Mouse (Mus musculus) heart, embryonic 14.5 days (tissue): ENCODE data around the gene Ncf2. TPM values are rescaled to one million over a fixed set of nuclear protein-coding genes. Genes with fewer than 3 reads are reported as not detected.

ENCODE experiments used
- ATAC-seq: fragments of 200-750 bp; cut with Nextera tagmentation; 2 replicates; pipeline ENCODE4 v1.8.0; 2017; ENCODE audit warnings: low read depth, moderate TSS enrichment; ENCODE audit not compliant: insufficient number of reproducible peaks, insufficient read depth, low FRiP score
- H3K27ac ChIP-seq, 2 experiments: fragments of 200-500 bp in 1 of 2; fragments of 300-500 bp in 1 of 2; sonication (generic) in 1 of 2; replicated peaks in 1 of 2; 2 replicates each; pipeline ENCODE4 v1.5.1; 2012 to 2014; ENCODE audit warnings: low read depth in 2 of 2, low read length in 2 of 2, control low read depth in 1 of 2, mild to moderate bottlenecking in 1 of 2, mixed read lengths in 1 of 2; ENCODE audit not compliant: control insufficient read depth in 1 of 2, insufficient read depth in 1 of 2
- H3K27me3 ChIP-seq: fragments of 300-500 bp; sonication (generic); 2 replicates; pipeline ENCODE4 v1.6.1; 2014; ENCODE audit warnings: mild to moderate bottlenecking, low read length, control low read depth; ENCODE audit not compliant: control insufficient read depth, insufficient read depth
- H3K36me3 ChIP-seq: fragments of 300-500 bp; sonication (generic); 2 replicates; pipeline ENCODE4 v1.6.1; 2014; ENCODE audit warnings: mild to moderate bottlenecking, control low read depth, low read length, mixed read lengths; ENCODE audit not compliant: control insufficient read depth, insufficient read depth
- H3K4me1 ChIP-seq, 2 experiments: fragments of 200-500 bp in 1 of 2; fragments of 300-500 bp in 1 of 2; sonication (generic) in 1 of 2; 2 replicates each; pipeline ENCODE4 v1.6.1; 2012 to 2014; ENCODE audit warnings: low read length in 2 of 2, control low read depth in 1 of 2, mixed read lengths in 1 of 2; ENCODE audit not compliant: control insufficient read depth in 2 of 2, insufficient read depth in 2 of 2
- H3K4me2 ChIP-seq: fragments of 300-500 bp; sonication (generic); 2 replicates; pipeline ENCODE4 v1.6.1; 2014; ENCODE audit warnings: mild to moderate bottlenecking, low read length
- H3K4me3 ChIP-seq, 2 experiments: fragments of 200-500 bp in 1 of 2; fragments of 300-500 bp in 1 of 2; sonication (generic) in 1 of 2; 2 replicates each; pipeline ENCODE4 v1.5.1; 2012 to 2014; ENCODE audit warnings: low read length in 2 of 2, mild to moderate bottlenecking in 2 of 2, control low read depth in 1 of 2, low read depth in 1 of 2, moderate library complexity in 1 of 2; ENCODE audit not compliant: control insufficient read depth in 1 of 2, insufficient read depth in 1 of 2
- H3K9ac ChIP-seq: fragments of 300-500 bp; sonication (generic); 2 replicates; pipeline ENCODE4 v1.6.1; 2014; ENCODE audit warnings: mild to moderate bottlenecking, low read length
- H3K9me3 ChIP-seq: fragments of 300-500 bp; sonication (generic); 2 replicates; pipeline ENCODE4 v1.6.1; 2016; ENCODE audit warnings: low read length, control low read depth; ENCODE audit not compliant: control insufficient read depth
- WGBS: fragments of 180-500 bp; shearing (Covaris S2); extraction: QIAGEN DNeasy Blood & Tissue Kit; methylation state at CpG from one replicate; pipeline ENCODE4 v1.1.7; 2014; 5-methylcytosine and 5-hydroxymethylcytosine counted together
- polyA plus RNA-seq: library from polyadenylated mRNA; unstranded; fragments of >200 nt; fragmentation: Nextera tagmentation; extraction: Ambion mirVana; gene quantifications from 2 replicates; pipeline ENCODE4 v1.2.1, GENCODE M21; 2014

The Ncf2 gene
- polyA plus RNA-seq, 1 experiment from 2014 or later: 3.1 TPM

DNA sequence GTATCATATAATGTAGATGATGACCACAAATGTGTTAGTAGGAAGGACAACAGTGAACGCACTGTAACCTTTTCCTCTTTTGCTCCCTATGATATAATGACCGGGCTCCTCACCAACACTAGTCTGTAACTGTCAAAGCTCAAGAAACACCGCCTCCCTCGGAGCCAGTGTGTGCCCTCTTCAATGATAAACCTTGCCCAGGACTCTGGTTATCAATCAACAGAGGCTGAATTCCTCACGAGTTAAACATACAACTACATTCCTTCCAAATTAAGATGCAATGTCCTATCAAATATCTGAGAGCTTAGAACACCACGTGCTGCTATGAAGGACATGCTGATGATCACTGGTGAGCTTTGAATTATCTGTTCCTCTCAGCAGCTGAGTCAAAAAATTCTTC, 69.9 kb downstream of the Ncf2 start:
- Histone ChIP-seq H3K27me3 (no peaks in the 10 kb centered on the region), H3K9ac (no peak overlapping the region), H3K4me3 (no peak overlapping the region), H3K36me3 (peaks cover 46% of the 10 kb centered on the region), H3K9me3 (no peaks in the 10 kb centered on the region), H3K4me2 (no peak overlapping the region), H3K4me1 (peaks cover 0 to 5% of the 10 kb centered on the region in 2 experiments; a peak in 1 of 4 replicates), H3K27ac (no peak overlapping the region)
- 45% methylated on average over 6 of the region's 6 CpGs for WGBS
- no peak for ATAC-seq

DNA sequence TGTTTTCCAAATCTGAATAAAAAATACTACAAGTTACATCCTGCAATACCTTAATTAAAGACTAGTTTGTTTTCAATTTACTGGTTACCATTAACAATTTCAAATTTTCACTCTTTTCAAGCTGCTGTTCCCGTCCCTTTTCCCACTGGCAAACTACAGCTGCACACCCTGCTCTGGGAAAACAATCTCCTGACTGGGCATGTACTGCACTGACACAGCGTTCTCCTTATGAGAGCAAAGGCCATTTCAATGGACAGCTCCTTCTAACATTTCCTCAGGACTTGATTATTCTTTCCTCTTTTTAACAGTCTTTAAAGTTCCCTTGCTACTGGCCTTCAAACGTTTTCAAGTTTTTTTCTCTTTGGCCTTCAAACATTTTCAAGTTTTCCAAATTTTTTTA, 71.0 kb downstream of the Ncf2 start:
- ATAC-seq: no peak

More for the DNA sequence above, 71.0 kb downstream of the Ncf2 start:
- H3K9ac ChIP-seq: no peak overlapping the region
- no peak overlapping the region for H3K27ac ChIP-seq
- H3K4me2 ChIP-seq: no peak overlapping the region
- H3K4me1 ChIP-seq: peaks cover 0 to 5% of the 10 kb centered on the region in 2 experiments; a peak in 1 of 4 replicates
- no peaks in the 10 kb centered on the region for H3K27me3 ChIP-seq
- no peak overlapping the region for H3K4me3 ChIP-seq
- no peaks in the 10 kb centered on the region for H3K9me3 ChIP-seq
- WGBS: 63% methylated on average over 3 of the region's 3 CpGs
- H3K36me3 ChIP-seq: peaks cover 34% of the 10 kb centered on the region

Other genes starting within 250 kb of the Ncf2 start
- gene Apobec4, start 49.6 kb upstream of the Ncf2 start, polyA plus RNA-seq: not detected in 2 replicates
- 66.8 and 72.0 TPM in 2 replicates for gene Rgl1, start 33.8 kb upstream of the Ncf2 start, polyA plus RNA-seq
- gene Arpc5, start 33.7 kb upstream of the Ncf2 start, polyA plus RNA-seq: 215 and 228 TPM in 2 replicates
- 28.2 and 29.1 TPM in 2 replicates for gene Smg7, start 102.5 kb downstream of the Ncf2 start, polyA plus RNA-seq
- 1.0 and 1.1 TPM in 2 replicates for gene Nmnat2, start 154.8 kb downstream of the Ncf2 start, polyA plus RNA-seq